Mouse (Mus musculus): ENCODE data around the gene Zfp947.
"Not testable (repeated sequence)": the region's sequence is repeated elsewhere in the genome, so short reads cannot be mapped to it uniquely, and the experiment has no call there.

Zfp947 gene

GRCm38 (mm10) chr17:22165722-22166294, at the start of gene Zfp947:
Zfp947 (minus strand) TSS chr17:22166190.
- DNase-seq (ENCODE audit: low spot score in 2 of 2) = peak in 1 of 2 experiments; percentile 12

GRCm38 (mm10) chr17:22165304-22165703, 686 bp downstream of the Zfp947 start:
- DNase-seq (ENCODE audit: low spot score in 2 of 2) = not testable (repeated sequence)

GRCm38 (mm10) chr17:22153951-22154350, 12.0 kb downstream of the Zfp947 start:
- not testable (repeated sequence) for DNase-seq (ENCODE audit: low spot score in 2 of 2)

- no peak for DNase-seq (ENCODE audit: low spot score in 2 of 2)
These were observed 47.2 kb downstream of the Zfp947 start for GRCm38 (mm10) chr17:22118770-22119169.
